Mouse (Mus musculus): Measurements from ENCODE around the gene Gm11077. TPM values are rescaled to one million over a fixed set of nuclear protein-coding genes. Genes with fewer than 3 reads are reported as not detected.

Gm11077 gene
- total RNA-seq (2014; rRNA removed) (not detected in 2 replicates), polyA plus RNA-seq (2015; fragmentation: Nextera tagmentation; extraction: Ambion mirVana) (not detected in 2 replicates)

- no peak within 1 kb of the TSS for H3K27ac ChIP-seq
- DNase-seq (ENCODE audit: low spot score): no peak
- H3K27me3 ChIP-seq (ENCODE audit: insufficient read depth, low read length): no peaks in the 10 kb centered on the region
- H3K4me3 ChIP-seq (ENCODE audit: low read length): no peak within 1 kb of the TSS
- peak; percentile 35; the same call in 1 of the 2 replicates for TF ChIP-seq CTCF (IDR thresholded peaks at IDR 0.05; ENCODE audit: low read depth)
- no peak for ATAC-seq
- H3K9ac ChIP-seq (replicated peaks; ENCODE audit: low read length): no peak within 1 kb of the TSS
- H3K4me2 ChIP-seq (ENCODE audit: low read depth, low read length): no peak within 1 kb of the TSS
- no peaks in the 10 kb centered on the region for H3K9me3 ChIP-seq (ENCODE audit: low read length)
- 80% methylated on average over 5 of the region's 5 CpGs for WGBS
- no peaks in the 10 kb centered on the region for H3K4me1 ChIP-seq (ENCODE audit: insufficient read depth, low read length)
- H3K36me3 ChIP-seq (ENCODE audit: insufficient read depth, low read length): no peaks in the 10 kb centered on the region
Observed at GRCm38 (mm10) chr6:140729272-140729671, at the start of gene Gm11077. Gm11077 (plus strand) TSS chr6:140729284.

- 50% methylated on average over 7 of the region's 7 CpGs for WGBS
- no peak overlapping the region for H3K27ac ChIP-seq
- ATAC-seq: no peak
- no peaks in the 10 kb centered on the region for H3K9me3 ChIP-seq (ENCODE audit: low read length)
- no peak for DNase-seq (ENCODE audit: low spot score)
- no peak overlapping the region for H3K9ac ChIP-seq (replicated peaks; ENCODE audit: low read length)
- no peak overlapping the region for H3K4me2 ChIP-seq (ENCODE audit: low read depth, low read length)
- H3K4me3 ChIP-seq (ENCODE audit: low read length): no peak overlapping the region
- TF ChIP-seq CTCF (IDR thresholded peaks at IDR 0.05; ENCODE audit: low read depth): no peak
- H3K4me1 ChIP-seq (ENCODE audit: insufficient read depth, low read length): peaks cover 16% of the 10 kb centered on the region
- no peaks in the 10 kb centered on the region for H3K36me3 ChIP-seq (ENCODE audit: insufficient read depth, low read length)
- no peaks in the 10 kb centered on the region for H3K27me3 ChIP-seq (ENCODE audit: insufficient read depth, low read length)
Observed at GRCm38 (mm10) chr6:140680713-140681112, 48.4 kb upstream of the Gm11077 start.

GRCm38 (mm10) chr6:140682829-140683228, 46.3 kb upstream of the Gm11077 start:
- ATAC-seq: no peak
- TF ChIP-seq CTCF (IDR thresholded peaks at IDR 0.05; ENCODE audit: low read depth): no peak
- no peak overlapping the region for H3K4me3 ChIP-seq (ENCODE audit: low read length)

GRCm38 (mm10) chr6:140684403-140684802, 44.7 kb upstream of the Gm11077 start:
- H3K27ac ChIP-seq: no peak overlapping the region
- H3K9me3 ChIP-seq (ENCODE audit: low read length): no peaks in the 10 kb centered on the region
- no peak for TF ChIP-seq CTCF (IDR thresholded peaks at IDR 0.05; ENCODE audit: low read depth)
- DNase-seq (ENCODE audit: low spot score): no peak
- H3K27me3 ChIP-seq (ENCODE audit: insufficient read depth, low read length): no peaks in the 10 kb centered on the region
- no peak overlapping the region for H3K9ac ChIP-seq (replicated peaks; ENCODE audit: low read length)
- 93% methylated on average over 11 of the region's 11 CpGs for WGBS
- no peak overlapping the region for H3K4me3 ChIP-seq (ENCODE audit: low read length)
- no peaks in the 10 kb centered on the region for H3K4me1 ChIP-seq (ENCODE audit: insufficient read depth, low read length)
- no peaks in the 10 kb centered on the region for H3K36me3 ChIP-seq (ENCODE audit: insufficient read depth, low read length)
- ATAC-seq: no peak
- H3K4me2 ChIP-seq (ENCODE audit: low read depth, low read length): no peak overlapping the region

More at GRCm38 (mm10) chr6:140682829-140683228, 46.3 kb upstream of the Gm11077 start:
- no peak for DNase-seq (ENCODE audit: low spot score)
- H3K27me3 ChIP-seq (ENCODE audit: insufficient read depth, low read length): no peaks in the 10 kb centered on the region
- no peaks in the 10 kb centered on the region for H3K36me3 ChIP-seq (ENCODE audit: insufficient read depth, low read length)
- 41% methylated on average over 13 of the region's 13 CpGs for WGBS
- no peak overlapping the region for H3K4me2 ChIP-seq (ENCODE audit: low read depth, low read length)
- H3K27ac ChIP-seq: no peak overlapping the region
- H3K9me3 ChIP-seq (ENCODE audit: low read length): no peaks in the 10 kb centered on the region
- H3K4me1 ChIP-seq (ENCODE audit: insufficient read depth, low read length): peaks cover 10% of the 10 kb centered on the region
- H3K9ac ChIP-seq (replicated peaks; ENCODE audit: low read length): no peak overlapping the region

- ATAC-seq (0 out of 2 replicates have a peak, but pooled peaks have one; percentile 15), DNase-seq (ENCODE audit: low spot score) (peak; percentile 56)
- Histone ChIP-seq H3K36me3 (ENCODE audit: insufficient read depth, low read length) (no peaks in the 10 kb centered on the region), H3K27ac (no peak overlapping the region), H3K9me3 (ENCODE audit: low read length) (no peaks in the 10 kb centered on the region), H3K27me3 (ENCODE audit: insufficient read depth, low read length) (no peaks in the 10 kb centered on the region), H3K4me2 (ENCODE audit: low read depth, low read length) (no peak overlapping the region), H3K4me1 (ENCODE audit: insufficient read depth, low read length) (no peaks in the 10 kb centered on the region), H3K4me3 (ENCODE audit: low read length) (no peak overlapping the region), H3K9ac (replicated peaks; ENCODE audit: low read length) (no peak overlapping the region)
- WGBS: 63% methylated on average over 16 of the region's 16 CpGs
- no peak for TF ChIP-seq CTCF (IDR thresholded peaks at IDR 0.05; ENCODE audit: low read depth)
Observed at GRCm38 (mm10) chr6:140689617-140690404, 39.3 kb upstream of the Gm11077 start.

GRCm38 (mm10) chr6:140692160-140692559, 36.9 kb upstream of the Gm11077 start:
- no peaks in the 10 kb centered on the region for H3K27me3 ChIP-seq (ENCODE audit: insufficient read depth, low read length)
- H3K27ac ChIP-seq: no peak overlapping the region
- H3K4me3 ChIP-seq (ENCODE audit: low read length): no peak overlapping the region
- DNase-seq (ENCODE audit: low spot score): no peak
- H3K9me3 ChIP-seq (ENCODE audit: low read length): no peaks in the 10 kb centered on the region
- no peak overlapping the region for H3K9ac ChIP-seq (replicated peaks; ENCODE audit: low read length)
- TF ChIP-seq CTCF (IDR thresholded peaks at IDR 0.05; ENCODE audit: low read depth): no peak
- no peaks in the 10 kb centered on the region for H3K36me3 ChIP-seq (ENCODE audit: insufficient read depth, low read length)
- ATAC-seq: no peak
- WGBS: 91% methylated on average over 6 of the region's 6 CpGs
- H3K4me1 ChIP-seq (ENCODE audit: insufficient read depth, low read length): no peaks in the 10 kb centered on the region
- H3K4me2 ChIP-seq (ENCODE audit: low read depth, low read length): no peak overlapping the region

All from hindbrain, postnatal 0 days (tissue).